Mouse (Mus musculus) embryonic facial prominence, embryonic 10.5 days (tissue): Measurements from ENCODE around the gene Sox8. TPM values are rescaled to one million over a fixed set of nuclear protein-coding genes. Genes with fewer than 3 reads are reported as not detected.

Experiments used
- DNase-seq: peaks from one replicate; pipeline ENCODE4 v3.0.0-alpha.2; 2017; ENCODE audit warnings: low spot score
- H3K27ac ChIP-seq: fragments of 300-500 bp; sonication (generic); replicated peaks from 2 replicates; pipeline ENCODE4 v1.5.1; 2016; ENCODE audit warnings: mild to moderate bottlenecking
- H3K27me3 ChIP-seq: fragments of 300-500 bp; sonication (generic); replicated peaks from 2 replicates; pipeline ENCODE4 v1.6.1; 2016; ENCODE audit warnings: low read depth, mild to moderate bottlenecking; ENCODE audit not compliant: poor library complexity, severe bottlenecking
- H3K36me3 ChIP-seq: fragments of 300-500 bp; sonication (generic); replicated peaks from 2 replicates; pipeline ENCODE4 v1.6.1; 2016; ENCODE audit warnings: mild to moderate bottlenecking, moderate library complexity
- H3K4me1 ChIP-seq: fragments of 300-500 bp; sonication (generic); 2 replicates; pipeline ENCODE4 v1.6.1; 2016
- H3K4me3 ChIP-seq: fragments of 300-500 bp; sonication (generic); 2 replicates; pipeline ENCODE4 v1.5.1; 2016; ENCODE audit warnings: mild to moderate bottlenecking, moderate library complexity
- H3K9me3 ChIP-seq: fragments of 300-500 bp; sonication (generic); 2 replicates; pipeline ENCODE4 v1.6.1; 2016; ENCODE audit warnings: mild to moderate bottlenecking
- WGBS: fragments of 180-500 bp; shearing (Covaris S2); methylation state at CpG from one replicate; pipeline ENCODE4 v1.1.7; 2016; 5-methylcytosine and 5-hydroxymethylcytosine counted together
- polyA plus RNA-seq: library from polyadenylated mRNA; unstranded; fragments of >200 nt; fragmentation: Nextera tagmentation; extraction: Ambion mirVana; gene quantifications from 2 replicates; pipeline ENCODE4 v1.2.1, GENCODE M21; 2016

Sox8 gene
- polyA plus RNA-seq, 1 experiment from 2014 or later: 12.5 TPM

- peaks cover 84% of the 10 kb centered on the region for H3K4me1 ChIP-seq
- DNase-seq: no peak
- H3K4me3 ChIP-seq: no peak overlapping the region
- 86% methylated on average over 5 of the region's 5 CpGs for WGBS
- H3K36me3 ChIP-seq: peaks cover 13% of the 10 kb centered on the region
- no peaks in the 10 kb centered on the region for H3K9me3 ChIP-seq
- H3K27ac ChIP-seq: no peak overlapping the region
- peaks cover 50% of the 10 kb centered on the region for H3K27me3 ChIP-seq
Observed at GRCm38 (mm10) chr17:25564481-25564880, 6.0 kb downstream of the Sox8 start.

DNA sequence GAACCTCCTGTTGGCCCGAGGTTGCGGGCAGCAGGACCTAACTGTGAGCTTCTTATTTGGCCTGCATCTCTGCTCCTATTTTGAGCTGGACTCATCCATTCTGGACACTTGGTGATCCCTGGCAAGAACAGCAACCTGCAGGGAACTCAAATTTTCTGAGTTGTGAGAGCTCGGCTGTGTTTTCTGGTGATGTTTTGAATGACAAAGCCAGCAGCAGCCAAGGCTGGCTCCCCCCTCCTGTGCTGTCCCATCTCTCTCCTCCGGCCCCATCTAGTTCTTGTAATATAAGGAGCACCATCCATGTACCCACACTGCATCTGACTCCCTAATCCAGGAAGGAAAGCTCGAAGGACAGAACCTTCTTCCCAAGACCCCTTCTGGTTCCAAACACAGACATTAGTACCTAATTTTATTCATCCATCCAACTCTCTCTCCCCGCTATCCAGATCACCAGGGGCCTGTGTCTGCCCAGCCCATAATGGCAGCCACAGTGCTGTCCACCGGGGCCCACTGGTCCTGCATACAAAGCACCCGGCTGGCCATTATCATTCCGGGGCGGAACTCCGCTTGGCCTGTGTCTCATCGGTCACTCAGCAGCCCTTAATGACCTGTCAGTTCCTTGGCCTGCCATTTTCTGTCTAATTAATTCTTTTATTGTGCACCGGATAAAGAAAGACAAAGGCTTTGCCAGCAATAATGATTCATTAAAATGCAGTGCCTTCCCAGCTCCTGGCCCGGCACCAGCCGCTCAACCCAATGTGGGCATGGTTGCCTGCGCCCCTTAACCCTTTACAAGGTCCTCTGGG is 9.1 kb downstream of the Sox8 start:
- H3K4me3 ChIP-seq: no peak overlapping the region
- DNase-seq: peak; percentile 40
- peaks cover 65% of the 10 kb centered on the region for H3K4me1 ChIP-seq
- H3K36me3 ChIP-seq: peaks cover 2% of the 10 kb centered on the region; the same call in 1 of the 2 replicates
- H3K27ac ChIP-seq: peak overlapping the region; percentile 82
- H3K27me3 ChIP-seq: peaks cover 27% of the 10 kb centered on the region
- 69% methylated on average over 16 of the region's 16 CpGs for WGBS
- no peaks in the 10 kb centered on the region for H3K9me3 ChIP-seq

DNA sequence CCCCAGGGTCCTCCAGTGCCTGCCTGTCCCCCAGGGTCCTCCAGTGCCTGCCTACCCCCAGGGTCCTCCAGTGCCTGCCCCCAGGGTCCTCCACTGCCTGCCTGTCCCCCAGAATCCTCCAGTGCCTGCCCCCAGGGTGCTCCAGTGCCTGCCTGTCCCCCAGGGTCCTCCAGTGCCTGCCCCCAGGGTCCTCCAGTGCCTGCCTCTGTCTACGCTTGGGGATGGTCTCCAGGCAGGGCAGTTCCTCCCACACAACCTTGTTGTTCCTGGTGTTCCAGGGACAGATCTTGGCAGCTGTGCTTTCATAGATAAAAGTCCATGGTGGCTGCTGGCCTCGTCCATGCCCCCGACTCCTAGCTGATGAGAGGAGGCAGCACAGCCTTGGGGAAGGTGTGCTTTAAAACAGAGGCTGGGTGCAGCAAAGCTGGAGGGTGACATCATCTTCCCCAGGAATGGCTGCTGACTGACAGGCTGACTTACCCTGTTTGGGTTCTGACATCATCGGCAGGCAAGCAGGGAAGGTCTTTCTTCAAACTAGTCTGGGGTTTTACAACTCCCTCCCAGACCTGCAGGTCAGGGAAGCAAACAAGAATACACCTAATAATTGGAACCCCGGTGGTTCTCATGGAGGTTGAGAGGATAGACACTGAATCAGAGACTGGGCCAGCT is 9.8 kb downstream of the Sox8 start:
- WGBS: 71% methylated on average over 5 of the region's 5 CpGs
- peaks cover 68% of the 10 kb centered on the region for H3K4me1 ChIP-seq
- DNase-seq: no peak
- H3K36me3 ChIP-seq: 0 out of 2 replicates have a peak, but pooled peaks cover 2% of the 10 kb centered on the region
- peak overlapping the region; percentile 82 for H3K27ac ChIP-seq
- peaks cover 25% of the 10 kb centered on the region for H3K27me3 ChIP-seq
- H3K4me3 ChIP-seq: no peak overlapping the region
- no peaks in the 10 kb centered on the region for H3K9me3 ChIP-seq

- H3K27ac ChIP-seq: peak overlapping the region; percentile 82; the same call in 1 of the 2 replicates
- WGBS: 48% methylated on average over 4 of the region's 4 CpGs
- no peak overlapping the region for H3K4me3 ChIP-seq
- H3K36me3 ChIP-seq: 0 out of 2 replicates have a peak, but pooled peaks cover 2% of the 10 kb centered on the region
- DNase-seq: no peak
- H3K4me1 ChIP-seq: peaks cover 68% of the 10 kb centered on the region
- H3K9me3 ChIP-seq: no peaks in the 10 kb centered on the region
- peaks cover 25% of the 10 kb centered on the region for H3K27me3 ChIP-seq
Observed at GRCm38 (mm10) chr17:25559634-25560033, 10.9 kb downstream of the Sox8 start.

- peaks cover 5% of the 10 kb centered on the region for H3K27me3 ChIP-seq
Observed at GRCm38 (mm10) chr17:25556630-25557354, 13.7 kb downstream of the Sox8 start.

GRCm38 (mm10) chr17:25555666-25556629 is 14.5 kb downstream of the Sox8 start:
- peak overlapping the region; percentile 56 for H3K4me3 ChIP-seq
- DNase-seq: peak; percentile 48
- peak overlapping the region; percentile 81 for H3K27ac ChIP-seq
- H3K27me3 ChIP-seq: peaks cover 5% of the 10 kb centered on the region
- peaks cover 43% of the 10 kb centered on the region for H3K4me1 ChIP-seq
- WGBS: 5% methylated on average over 29 of the region's 29 CpGs
- H3K9me3 ChIP-seq: no peaks in the 10 kb centered on the region
- H3K36me3 ChIP-seq: no peaks in the 10 kb centered on the region

More at GRCm38 (mm10) chr17:25556630-25557354, 13.7 kb downstream of the Sox8 start:
- Histone ChIP-seq H3K27ac (peak overlapping the region; percentile 81), H3K36me3 (no peaks in the 10 kb centered on the region), H3K9me3 (no peaks in the 10 kb centered on the region), H3K4me1 (peaks cover 50% of the 10 kb centered on the region), H3K4me3 (peak overlapping the region; percentile 56)
- DNase-seq: peak; percentile 70
- WGBS: 10% methylated on average over 21 of the region's 21 CpGs

DNA sequence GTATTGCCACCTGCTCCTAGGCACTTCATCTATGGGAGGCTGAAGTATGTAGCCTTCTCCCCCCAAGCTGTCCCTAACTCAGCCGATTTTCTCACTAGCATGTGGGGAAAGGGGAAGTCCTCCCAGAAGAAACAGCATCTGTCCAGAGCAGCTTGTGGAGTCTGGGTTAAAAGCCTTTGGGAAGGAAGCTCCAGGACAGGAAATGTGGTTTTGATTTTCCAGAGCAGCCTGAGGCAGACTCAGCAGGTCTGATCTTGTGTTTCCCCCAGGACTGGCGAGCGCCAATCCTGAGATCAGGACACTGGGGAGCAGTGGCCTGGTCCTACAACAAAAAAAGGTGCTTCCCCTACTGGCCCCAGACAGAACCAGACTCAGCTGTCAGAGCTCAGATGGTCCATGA is 15.3 kb downstream of the Sox8 start:
- Histone ChIP-seq H3K4me1 (peaks cover 35% of the 10 kb centered on the region), H3K27ac (peak overlapping the region; percentile 81), H3K9me3 (no peaks in the 10 kb centered on the region), H3K27me3 (peaks cover 5% of the 10 kb centered on the region), H3K36me3 (no peaks in the 10 kb centered on the region), H3K4me3 (peak overlapping the region; percentile 1; the same call in 1 of the 2 replicates)
- DNase-seq: peak; percentile 70
- 19% methylated on average over 3 of the region's 3 CpGs for WGBS

DNA sequence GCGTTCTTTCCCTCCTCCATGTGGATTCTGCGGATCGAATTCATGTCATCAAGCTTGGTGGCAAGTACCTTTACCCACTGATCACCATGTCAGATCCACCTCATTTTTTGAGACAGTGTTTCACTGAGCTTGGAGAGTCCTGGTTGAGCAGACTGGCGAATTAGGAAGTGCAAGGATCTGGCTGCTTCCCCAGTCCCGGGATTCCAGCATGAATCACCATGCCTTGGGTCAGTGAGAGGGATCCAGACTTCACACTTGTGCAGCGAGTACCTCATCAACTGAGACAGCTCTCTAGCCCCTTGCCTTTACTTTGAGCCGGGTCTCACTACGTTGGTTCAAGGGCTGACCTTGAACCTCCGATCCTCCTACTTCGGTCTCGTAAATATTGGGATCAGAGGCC is 19.2 kb downstream of the Sox8 start:
- 88% methylated on average over 11 of the region's 11 CpGs for WGBS
- Histone ChIP-seq H3K4me3 (no peak overlapping the region), H3K4me1 (peaks cover 24% of the 10 kb centered on the region), H3K9me3 (no peaks in the 10 kb centered on the region), H3K27ac (no peak overlapping the region), H3K27me3 (no peaks in the 10 kb centered on the region; the same call in 1 of the 2 replicates), H3K36me3 (no peaks in the 10 kb centered on the region)
- DNase-seq: no peak

- 82% methylated on average over 5 of the region's 5 CpGs for WGBS
- Histone ChIP-seq H3K27ac (no peak overlapping the region), H3K4me1 (peaks cover 11% of the 10 kb centered on the region), H3K27me3 (no peaks in the 10 kb centered on the region; the same call in 1 of the 2 replicates), H3K4me3 (no peak overlapping the region), H3K9me3 (no peaks in the 10 kb centered on the region), H3K36me3 (no peaks in the 10 kb centered on the region)
- DNase-seq: no peak
Observed at GRCm38 (mm10) chr17:25550020-25550419, 20.5 kb downstream of the Sox8 start.

- DNase-seq: no peak
- H3K4me3 ChIP-seq: no peak overlapping the region
- WGBS: 40% methylated on average over 3 of the region's 3 CpGs
- H3K27ac ChIP-seq: no peak overlapping the region; the same call in 1 of the 2 replicates
- H3K4me1 ChIP-seq: peaks cover 7% of the 10 kb centered on the region; the same call in 1 of the 2 replicates
- no peaks in the 10 kb centered on the region for H3K9me3 ChIP-seq
- no peaks in the 10 kb centered on the region for H3K36me3 ChIP-seq
- H3K27me3 ChIP-seq: no peaks in the 10 kb centered on the region
Observed at GRCm38 (mm10) chr17:25547026-25547425, 23.5 kb downstream of the Sox8 start.

DNA sequence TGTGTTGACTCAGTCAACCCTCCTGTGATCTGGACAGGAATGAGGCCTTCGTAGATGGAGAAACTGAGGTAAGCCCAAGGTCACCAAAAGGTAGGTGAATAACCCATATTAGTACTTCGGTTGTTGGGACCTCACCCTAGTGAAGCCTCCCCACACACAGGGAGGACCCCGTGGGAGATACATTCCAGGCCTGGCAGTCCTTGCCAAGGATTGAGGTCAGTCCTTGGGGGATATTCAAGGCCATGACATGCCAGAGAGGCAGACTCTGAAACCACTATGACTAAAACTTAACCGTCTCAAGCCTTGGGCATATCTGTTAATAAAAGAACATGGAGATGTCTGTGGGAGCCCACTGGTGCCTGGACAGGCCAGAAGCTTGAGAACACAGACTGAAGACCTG is 28.7 kb downstream of the Sox8 start:
- H3K27ac ChIP-seq: no peak overlapping the region
- 92% methylated on average over 4 of the region's 4 CpGs for WGBS

More for the DNA sequence above, 28.7 kb downstream of the Sox8 start:
- H3K4me3 ChIP-seq: no peak overlapping the region
- no peaks in the 10 kb centered on the region for H3K9me3 ChIP-seq
- H3K27me3 ChIP-seq: peaks cover 6% of the 10 kb centered on the region
- H3K36me3 ChIP-seq: no peaks in the 10 kb centered on the region
- DNase-seq: no peak
- peaks cover 16% of the 10 kb centered on the region for H3K4me1 ChIP-seq
